Mouse (Mus musculus) adrenal gland, adult (tissue): Measurements from ENCODE around the gene Vwce.

Source experiments
- DNase-seq, 2 experiments: peaks; one replicate each; pipeline ENCODE4 v3.0.0; 2022 to 2023; ENCODE audit warnings: low spot score in 1 of 2; ENCODE audit not compliant: inconsistent age in 2 of 2

The Vwce gene

DNA sequence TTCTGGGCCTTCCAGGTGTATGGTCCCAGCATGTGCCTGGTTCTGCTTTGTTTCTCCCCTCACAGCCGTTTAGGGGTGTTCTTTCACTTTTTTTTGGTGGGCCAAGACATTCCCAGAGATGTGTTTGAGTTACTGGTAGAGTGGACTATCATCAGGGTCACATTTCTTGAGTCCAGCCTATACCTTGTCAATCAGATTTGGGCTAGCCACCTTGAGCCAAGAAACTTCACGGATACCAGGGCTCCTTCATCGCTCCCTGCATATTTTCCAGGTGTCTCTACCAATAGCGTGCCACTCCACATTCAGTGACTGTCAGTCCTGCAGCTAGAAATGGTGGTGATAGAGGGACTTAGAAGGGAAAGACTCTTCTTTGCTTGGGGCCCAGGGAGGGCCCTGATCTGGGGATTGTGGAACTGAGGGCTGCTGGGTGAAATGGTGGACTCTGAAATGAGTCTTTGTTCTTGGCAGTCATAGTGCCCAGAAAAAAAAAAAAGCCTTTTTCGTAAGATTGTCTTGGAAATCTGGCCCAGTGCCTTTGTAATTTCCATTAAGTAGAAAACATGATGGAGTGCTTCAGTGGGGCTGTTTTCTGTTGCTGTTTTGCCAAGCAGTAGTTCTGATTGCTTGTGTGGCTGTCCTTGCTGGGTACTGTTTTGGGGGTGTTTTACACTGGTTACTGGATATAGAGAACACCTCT lies 55.6 kb downstream of the Vwce start:
- DNase-seq: peak; percentile 34 to 82

DNA sequence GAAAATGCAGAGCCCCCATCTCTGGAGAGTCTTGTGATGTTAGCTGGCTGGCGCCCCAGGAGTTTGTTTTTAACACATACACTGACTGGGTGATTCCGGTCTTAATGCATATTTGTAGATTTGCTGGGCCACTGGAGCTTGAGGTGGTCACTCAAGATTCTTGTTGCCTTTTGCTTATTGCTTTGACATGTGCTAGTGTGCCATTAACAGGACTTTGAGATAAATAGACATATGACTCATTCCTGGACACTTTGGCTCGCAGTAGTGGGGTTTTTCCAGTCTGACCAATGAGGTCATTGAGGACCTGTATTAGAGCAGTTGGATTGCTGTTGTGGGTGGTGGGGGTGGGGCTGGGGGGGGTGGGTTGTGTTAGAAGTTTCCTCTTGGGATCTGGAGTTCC lies 56.3 kb downstream of the Vwce start:
- peak; percentile 64 to 87 for DNase-seq

DNA sequence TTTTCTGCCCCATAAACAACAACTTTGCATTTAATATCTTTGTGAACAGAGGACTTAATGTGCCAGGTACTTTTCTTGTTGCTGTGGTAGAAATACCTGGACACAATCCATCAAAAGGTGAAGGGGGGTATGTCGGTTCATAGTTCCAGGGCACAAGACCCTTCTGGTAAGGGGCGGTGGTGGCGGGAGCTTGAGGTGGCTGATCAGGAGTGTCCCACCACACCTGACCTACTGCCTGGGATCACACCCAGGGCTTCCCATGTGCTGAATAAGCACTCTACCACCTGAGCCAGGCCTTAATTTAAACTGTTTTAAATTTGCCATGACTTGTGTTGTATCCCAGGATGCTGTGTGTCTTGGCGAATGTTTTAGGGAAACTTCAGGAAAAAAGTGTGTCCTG lies 57.1 kb downstream of the Vwce start:
- peak in 1 of 2 experiments; percentile 58 for DNase-seq

DNA sequence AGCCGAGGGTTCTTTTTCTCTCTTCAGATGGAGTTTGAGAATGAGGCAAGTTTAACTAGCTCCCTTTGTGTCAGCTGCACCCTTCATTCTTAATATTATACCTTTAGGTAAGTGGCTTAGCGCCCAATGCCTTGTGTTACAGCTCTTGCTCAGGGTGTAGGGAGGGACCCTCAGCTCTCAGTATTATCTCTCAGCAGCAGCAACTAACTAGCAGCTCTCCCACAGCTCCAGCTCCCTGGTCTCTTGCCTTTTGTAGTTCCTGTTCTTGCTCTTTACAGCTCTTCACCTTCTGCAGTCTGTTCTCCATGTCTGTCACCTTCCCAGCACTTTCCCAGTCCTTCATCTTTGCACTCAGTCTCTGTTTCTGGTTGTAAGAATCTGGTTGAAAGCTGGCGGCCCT lies 57.6 kb downstream of the Vwce start:
- peak in 1 of 2 experiments; percentile 41 for DNase-seq

DNA sequence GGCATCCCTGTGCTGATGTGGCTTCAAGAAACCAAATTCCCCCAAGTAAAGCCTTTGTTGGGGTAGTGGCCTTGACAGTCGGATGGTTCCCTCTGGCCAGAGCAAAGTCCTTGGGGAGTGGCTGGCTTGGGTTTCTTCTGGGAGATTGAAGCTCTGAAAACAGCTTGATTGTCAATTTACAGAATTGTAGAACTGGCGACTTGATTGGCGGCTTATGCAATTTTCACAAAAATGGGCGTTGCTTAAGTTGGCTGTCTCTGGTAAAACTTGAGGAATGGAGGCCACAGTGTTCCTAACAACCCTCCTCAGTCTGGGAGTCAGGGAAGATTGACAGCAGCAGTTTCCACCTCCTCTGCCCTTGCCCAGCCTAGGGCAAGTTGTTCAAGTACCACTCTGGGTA lies 58.3 kb downstream of the Vwce start:
- DNase-seq: peak; percentile 23 to 76

DNA sequence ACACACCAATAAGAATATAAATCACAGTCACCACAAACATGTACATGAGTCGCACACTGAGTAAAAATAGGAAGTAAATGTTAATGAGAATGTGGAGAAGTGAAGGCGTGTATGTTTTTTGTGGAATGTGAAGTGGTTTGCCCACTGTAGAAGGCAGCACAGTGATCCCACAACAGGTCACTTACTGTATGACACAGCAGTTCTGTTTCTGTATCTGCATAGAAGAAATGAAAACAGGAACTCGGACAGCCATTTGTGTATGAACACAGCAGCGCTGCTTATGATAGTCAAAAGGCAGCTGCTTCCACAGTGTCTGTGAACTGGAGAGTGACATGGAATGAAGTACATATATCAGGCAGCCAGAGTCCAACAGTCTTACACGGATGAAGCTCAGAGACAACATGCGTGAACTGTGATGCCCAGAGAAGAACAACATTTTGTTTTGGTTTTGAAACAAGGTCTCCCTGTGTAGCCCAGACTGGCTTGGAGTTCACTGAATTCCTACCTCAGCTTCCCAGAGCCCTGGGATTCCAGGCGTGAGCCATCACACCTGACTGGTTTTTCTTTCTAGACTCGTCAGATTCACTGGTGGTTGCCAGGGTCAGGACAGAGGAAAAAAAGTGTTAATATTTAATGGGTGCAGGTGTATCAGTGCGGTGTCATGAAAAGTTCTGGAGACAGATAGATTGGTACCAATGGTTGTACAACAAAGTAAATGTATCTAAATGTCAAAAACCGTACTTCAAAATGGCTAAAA lies 60.1 kb downstream of the Vwce start:
- no peak for DNase-seq

DNA sequence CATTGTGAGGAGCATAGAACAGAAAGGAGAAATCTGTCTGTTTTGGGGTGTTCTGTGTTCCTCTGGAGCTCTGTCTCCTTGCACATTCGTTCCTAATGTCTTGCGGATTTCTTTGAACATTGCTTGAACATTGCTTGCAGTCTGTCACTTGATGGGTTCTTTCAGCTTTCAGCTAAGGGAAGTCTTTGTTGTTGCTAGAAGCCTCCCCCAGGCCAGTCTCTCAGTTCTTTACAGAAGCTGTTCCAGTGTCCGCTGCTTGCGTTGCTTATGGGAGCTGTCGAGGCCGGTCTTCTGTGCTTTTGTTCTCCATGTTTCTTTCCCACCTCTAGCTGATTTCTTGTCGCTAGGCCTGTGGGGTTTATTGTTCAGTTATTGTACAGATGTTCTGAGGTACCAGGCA lies 61.8 kb downstream of the Vwce start:
- no peak for DNase-seq

DNA sequence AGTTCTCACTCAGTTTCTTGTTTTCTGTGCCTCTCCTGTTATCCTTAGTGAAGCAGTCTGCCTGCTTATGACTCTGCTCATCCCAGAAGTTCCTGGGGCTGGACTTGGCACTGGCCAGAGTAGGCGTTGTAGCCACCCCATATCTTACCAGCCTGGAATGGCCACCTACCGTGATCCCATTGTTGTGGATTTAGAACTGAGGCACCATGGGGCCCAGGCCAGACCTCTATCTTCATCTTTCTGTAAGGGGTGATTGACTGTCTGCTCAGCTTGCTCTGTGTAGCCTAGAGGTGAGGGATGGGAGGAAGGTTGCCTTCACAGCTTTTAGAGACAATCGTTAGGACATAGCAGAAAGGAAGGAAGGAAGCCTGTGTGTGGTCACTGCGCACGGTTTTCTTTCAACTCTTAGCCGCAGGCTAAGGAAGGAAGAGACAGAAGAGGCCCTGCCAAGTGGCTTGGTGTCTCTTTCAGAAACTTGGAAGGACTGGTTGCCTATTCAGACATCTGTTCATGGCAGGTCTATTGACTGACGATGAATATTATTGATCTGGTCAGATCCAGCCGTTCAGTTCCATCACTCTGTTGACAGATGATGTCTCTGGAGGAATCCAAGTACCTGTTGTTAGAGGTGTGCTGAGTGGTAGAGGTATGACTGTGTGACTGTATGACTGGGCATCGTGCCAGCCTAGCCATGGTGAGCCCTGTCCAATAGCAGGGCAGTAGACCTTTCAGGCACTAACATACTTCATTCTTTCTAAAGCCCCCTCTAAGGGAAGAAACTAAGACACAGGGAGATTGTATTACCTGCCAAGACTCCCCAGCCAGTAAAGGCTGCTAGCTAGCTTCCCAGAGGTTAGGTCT lies 64.3 kb downstream of the Vwce start:
- no peak for DNase-seq

DNA sequence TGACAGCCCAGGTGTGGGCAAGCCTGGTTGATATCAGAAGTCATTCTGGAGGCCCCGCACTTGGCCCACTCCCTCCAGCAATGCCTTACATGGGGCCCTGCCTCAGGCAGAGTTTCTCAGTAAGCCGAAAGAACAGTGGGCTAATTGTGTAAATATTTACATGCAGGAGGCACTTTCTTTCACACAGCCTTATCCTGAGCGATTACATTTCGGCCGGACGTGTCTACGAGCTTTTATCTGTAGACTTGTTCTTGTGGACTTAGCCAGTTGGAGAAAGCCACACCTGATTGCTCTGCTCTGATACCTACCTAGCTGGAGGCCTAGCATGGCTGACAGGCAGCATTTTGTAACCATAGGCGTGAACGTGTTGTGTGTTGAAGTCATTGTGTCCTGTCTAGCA lies 65.8 kb downstream of the Vwce start:
- no peak for DNase-seq

DNA sequence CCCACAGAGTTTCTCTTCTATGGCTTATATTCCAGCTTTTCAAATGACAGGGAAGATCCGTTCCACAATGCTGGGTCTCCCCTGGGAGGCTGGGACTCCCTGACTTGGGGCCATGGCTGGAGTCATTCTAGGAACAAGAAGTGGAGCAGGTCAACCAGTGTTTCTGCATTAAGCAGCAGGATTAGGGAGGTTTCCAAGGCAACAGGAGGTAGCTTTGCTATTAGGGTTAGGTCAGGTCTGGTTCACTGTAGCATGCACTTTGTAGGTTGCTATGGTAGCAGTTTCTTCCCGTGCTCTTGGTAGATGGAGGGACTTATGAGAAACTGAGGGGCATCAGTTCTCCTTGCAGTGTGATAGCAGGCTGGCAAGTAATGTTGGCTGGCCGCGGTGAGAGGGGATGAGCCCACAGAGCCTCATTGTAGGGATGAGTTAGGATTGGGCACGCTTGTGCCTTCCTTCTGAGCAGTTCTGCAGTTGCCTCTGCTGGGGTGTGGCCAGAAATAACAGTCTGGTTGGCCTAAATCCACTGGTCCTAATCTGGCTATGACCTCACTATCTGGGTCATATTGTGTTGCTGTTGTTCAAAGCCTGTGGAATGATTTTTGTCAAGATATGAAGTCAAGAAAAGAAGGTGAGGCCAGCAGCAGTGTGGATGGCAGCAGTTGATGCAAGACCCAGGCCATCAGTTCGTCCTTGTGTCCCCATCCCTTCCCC lies 67.2 kb downstream of the Vwce start:
- peak in 1 of 2 experiments; percentile 65 for DNase-seq

DNA sequence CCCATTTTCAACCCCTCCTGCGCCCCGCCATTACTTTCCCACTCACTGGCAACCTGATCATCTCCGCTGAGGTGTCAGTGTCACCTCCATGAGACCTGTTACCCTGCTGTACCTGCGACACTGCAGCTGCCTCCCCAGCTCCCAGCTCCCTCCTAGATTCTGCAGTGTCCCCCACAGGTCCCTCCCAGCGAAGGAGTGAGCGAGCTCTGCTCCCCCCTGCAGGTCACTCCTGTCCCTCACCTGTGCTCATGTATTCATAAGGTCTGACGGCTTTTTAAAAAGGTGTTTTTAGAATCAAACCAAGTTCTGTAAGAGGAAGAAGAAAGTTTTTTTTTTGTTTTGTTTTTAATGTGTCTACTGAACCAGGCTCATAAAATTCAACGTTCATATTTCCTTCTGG lies 68.1 kb downstream of the Vwce start:
- no peak for DNase-seq

DNA sequence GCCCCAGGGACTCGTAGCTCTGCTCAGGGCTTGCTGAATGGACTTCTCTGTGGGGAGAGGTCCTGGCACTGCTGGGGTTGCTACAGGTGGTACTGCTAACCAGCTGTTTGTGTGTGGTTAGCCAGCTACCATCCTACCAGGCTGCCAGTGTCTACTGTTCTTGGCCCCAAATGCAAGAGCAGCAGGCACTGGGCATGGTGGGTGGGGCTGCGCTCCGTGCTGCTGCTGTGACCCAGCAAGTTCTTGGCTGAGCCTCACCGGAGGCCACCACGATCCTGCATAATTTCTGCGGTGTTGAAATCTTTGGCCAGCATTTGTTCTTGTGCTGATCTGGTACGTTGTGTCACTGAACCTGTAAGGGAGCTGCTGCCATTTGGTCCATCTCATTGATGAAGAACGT lies 69.5 kb downstream of the Vwce start:
- peak in 1 of 2 experiments; percentile 59 for DNase-seq

DNA sequence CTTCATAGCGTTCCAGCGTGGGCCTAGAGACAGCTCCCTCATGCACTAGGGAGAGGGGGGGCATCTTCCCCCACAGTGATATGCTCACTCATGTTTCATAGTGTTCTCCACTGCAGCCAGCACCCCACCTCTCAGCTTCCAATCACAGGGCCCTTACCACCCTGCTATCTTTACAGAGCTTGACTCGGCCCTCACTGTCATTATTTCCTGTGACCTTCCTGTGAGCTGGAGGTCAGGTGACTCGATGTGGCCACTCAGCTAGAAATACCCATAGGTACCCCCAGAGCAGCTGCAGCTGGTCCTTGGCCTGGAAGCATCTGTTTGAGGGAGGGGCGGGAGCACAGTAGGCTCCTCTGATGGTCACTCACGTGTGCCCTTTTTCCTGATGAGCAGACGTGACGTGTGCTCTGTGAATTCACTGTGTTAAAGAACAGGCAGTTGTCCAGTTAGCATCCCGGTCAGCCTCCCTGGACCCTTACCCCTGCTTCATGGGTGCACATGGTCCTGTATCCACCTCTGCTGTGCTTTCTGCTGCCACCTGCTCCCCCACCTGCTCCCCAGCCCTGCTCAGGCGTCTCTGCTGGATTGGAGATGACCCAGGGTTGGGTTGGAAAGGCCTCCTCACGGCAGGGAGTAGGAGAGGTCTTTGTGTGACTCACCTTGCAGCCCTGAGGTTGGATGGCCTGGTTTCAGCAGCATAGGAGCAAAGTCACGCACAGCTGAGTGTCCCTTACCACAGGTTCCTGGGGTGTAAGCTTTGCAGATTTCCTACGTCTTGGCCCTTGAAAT lies 73.3 kb downstream of the Vwce start:
- DNase-seq: peak in 1 of 2 experiments; percentile 43

DNA sequence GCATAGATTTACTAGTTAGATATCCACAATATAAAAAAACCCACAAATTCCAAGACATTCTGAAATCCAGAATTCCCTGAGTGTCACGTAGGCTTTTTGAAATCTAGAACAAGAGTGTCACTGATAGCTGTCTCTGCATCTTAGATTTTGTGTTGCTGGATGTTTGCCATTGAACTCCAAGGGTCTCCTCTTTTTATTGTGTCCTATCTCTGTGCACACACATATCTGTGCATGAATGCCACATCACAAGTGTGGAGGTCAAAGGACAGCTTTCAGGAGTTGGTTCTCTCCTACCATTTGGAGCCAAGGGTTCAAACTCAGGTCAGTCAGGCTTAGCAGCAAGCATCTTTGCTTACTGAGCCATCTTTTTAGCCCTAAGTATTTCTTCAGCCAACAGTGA lies 73.9 kb downstream of the Vwce start:
- no peak for DNase-seq

DNA sequence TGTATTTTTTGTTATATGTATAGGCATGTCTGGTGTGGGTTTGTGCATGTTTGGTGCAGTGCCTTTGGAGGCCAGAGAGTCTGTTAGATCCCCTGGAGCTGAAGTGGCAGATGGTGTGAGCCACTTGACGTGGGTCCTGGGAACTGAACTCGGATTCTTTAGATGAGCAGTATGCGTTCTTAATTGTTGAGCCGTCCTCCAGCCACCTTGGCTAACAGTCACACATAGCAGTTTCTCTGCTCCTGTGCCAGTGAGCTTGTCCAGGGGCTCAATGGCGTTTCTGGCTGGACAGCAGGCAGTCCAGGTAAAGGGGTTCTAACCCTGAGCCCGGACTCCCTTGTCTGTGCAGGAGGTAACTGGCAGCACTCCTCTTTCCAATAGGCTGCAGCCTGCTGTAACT lies 74.9 kb downstream of the Vwce start:
- DNase-seq: no peak

DNA sequence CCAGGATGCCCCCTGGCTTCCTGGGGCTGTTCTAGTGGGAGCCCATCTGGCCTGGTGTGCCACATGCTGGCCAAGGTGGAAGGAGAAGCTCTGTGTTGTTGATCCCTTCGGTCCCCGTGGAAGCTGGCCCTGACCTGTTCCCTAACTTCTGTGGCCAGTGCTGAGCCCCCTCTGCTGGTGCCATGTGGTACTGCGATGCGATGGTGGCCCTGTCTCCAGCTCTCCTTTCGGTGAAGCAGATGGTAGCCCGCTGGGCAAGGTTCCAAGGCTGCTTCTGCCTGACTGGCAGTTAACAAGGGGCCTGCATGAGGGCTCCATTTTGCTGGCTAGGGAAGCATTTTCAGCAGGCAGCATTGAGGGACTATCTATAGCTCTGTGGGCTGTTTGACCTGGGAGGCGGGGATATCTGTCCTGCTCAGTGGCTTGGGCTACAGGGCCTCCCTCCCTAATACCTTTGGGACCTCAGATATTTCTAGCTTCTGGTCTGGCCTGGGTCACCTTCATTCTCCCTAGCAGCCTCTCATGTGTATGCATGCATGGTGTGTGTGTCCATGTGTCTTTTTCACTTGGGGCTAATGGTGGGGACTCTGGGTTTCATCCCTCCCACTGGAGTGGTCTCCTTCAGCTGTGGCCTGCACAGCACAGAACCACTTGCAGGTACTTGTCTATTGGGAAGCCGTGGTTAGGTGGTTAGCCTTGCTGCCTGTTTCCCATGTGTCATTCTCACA lies 75.5 kb downstream of the Vwce start:
- DNase-seq: peak; percentile 93 to 98

DNA sequence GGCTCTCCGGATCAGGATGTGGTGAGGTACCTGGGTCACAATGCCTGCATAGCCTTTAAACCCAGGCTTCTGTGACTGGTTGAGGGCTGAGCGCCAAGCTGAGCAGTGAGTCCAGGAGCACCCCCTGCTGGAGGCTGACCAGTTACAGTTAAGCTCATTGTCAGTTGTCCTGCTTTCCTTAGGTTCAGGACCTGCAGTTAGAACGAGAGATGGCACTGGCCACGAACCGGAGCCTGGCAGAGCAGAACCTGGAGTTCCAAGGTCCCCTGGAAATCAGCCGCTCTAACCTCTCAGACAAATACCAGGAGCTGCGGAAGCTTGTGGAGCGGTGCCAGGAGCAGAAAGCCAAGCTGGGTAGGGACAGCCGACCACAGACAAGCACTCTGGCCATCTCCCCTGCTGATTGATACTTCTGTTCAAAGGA lies 76.1 kb downstream of the Vwce start:
- peak; percentile 64 to 84 for DNase-seq

DNA sequence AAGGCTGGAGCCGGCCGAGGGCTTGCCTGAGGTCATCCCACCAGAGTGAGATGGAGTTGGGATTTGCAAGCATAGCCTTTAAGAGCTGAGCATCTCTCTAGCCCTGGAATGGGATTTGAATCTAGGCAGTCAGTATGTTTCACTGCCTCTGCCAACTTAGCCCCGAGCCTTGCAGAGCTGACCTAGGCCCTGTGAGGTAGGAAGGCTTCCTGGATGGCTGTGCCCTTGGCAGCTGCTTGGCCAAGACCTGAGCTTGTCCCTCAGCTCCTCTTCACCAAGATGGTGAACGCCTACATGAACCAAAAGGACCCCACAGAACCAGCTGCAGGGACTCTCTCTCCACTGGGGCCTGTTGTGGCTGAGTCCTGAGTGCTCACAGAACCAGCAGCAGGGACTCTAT lies 76.7 kb downstream of the Vwce start:
- DNase-seq: no peak

DNA sequence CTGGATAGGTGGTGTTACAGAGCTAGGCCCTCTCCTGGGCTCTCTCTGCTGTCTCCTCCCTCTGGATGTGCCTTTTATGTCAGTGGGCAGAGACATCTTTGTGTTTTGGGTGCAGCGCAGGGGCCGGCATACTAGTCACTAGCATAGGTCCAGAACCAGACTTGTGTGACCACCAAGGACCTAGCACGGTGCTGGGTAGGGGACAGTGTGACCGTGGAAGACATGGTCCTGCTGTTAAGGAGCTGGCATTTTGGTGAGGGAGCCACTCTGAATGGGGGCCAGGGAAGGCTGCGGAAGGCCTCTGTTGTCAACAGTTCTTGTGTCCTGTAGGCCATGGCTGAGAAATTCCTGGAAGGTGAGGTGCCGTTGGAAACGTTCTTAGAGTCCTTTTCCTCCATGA lies 78.2 kb downstream of the Vwce start:
- no peak for DNase-seq

DNA sequence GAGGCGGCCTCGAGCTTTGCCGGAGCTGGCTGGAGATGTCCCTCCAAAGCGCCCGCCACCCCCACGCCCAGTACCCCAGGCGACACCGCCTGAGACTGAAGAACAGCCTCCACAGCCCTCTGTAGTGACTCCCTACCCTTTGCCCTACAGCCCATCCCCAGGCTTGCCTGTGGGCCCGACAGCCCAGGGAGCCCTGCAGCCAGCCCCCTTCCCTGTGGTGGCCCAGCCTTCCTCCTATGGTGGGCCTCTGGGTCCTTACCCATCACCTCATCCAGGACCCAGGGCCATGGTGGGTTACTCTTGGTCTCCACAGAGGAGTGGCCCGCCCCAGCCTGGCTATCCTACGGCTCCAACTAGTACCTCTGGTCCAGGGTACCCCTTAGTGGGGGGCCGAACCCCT lies 78.6 kb downstream of the Vwce start:
- peak in 1 of 2 experiments; percentile 27 for DNase-seq
